Mouse (Mus musculus) small intestine, adult 2 months (tissue): Measurements from ENCODE around the gene Tnfaip8l1. TPM values are rescaled to one million over a fixed set of nuclear protein-coding genes. Genes with fewer than 3 reads are reported as not detected.

Source experiments
- H3K27ac ChIP-seq: fragments of 200-500 bp; 2 replicates; pipeline ENCODE4 v1.5.1; 2012; ENCODE audit warnings: low read depth, low read length, control low read depth, inconsistent platforms; ENCODE audit not compliant: insufficient read depth
- H3K27me3 ChIP-seq: fragments of 200-500 bp; 2 replicates; pipeline ENCODE4 v1.6.1; 2012; ENCODE audit warnings: mild to moderate bottlenecking, moderate library complexity, low read length, inconsistent platforms; ENCODE audit not compliant: control insufficient read depth, insufficient read depth
- H3K36me3 ChIP-seq: fragments of 200-500 bp; 2 replicates; pipeline ENCODE4 v1.6.1; 2012; ENCODE audit warnings: mild to moderate bottlenecking, low read length, control low read depth, inconsistent platforms; ENCODE audit not compliant: control insufficient read depth, insufficient read depth
- H3K4me1 ChIP-seq: fragments of 200-500 bp; 2 replicates; pipeline ENCODE4 v1.6.1; 2012; ENCODE audit warnings: low read length, inconsistent platforms, mixed read lengths; ENCODE audit not compliant: control insufficient read depth, insufficient read depth, insufficient read length
- H3K4me3 ChIP-seq: fragments of 200-500 bp; 2 replicates; pipeline ENCODE4 v1.5.1; 2012; ENCODE audit warnings: low read depth, mild to moderate bottlenecking, control low read depth, inconsistent platforms, low read length, moderate library complexity
- CTCF ChIP-seq: fragments of 200-500 bp; IDR thresholded peaks from 2 replicates; pipeline ENCODE4 v1.5.1; 2012; ENCODE audit warnings: low read depth, mild to moderate bottlenecking, control low read depth, inconsistent platforms, low read length, moderate library complexity, mixed read lengths; ENCODE audit not compliant: insufficient replicate concordance, insufficient read length; ENCODE audit errors: extremely low read depth
- POLR2A ChIP-seq: fragments of 200-500 bp; IDR thresholded peaks from 2 replicates; pipeline ENCODE4 v1.6.1; 2012; ENCODE audit warnings: low read depth, mild to moderate bottlenecking, control low read depth, inconsistent platforms, low read length, moderate library complexity
- WGBS: fragments of 180-500 bp; shearing (Covaris S2); methylation state at CpG from one replicate; pipeline ENCODE4 v1.1.7; 2018; 5-methylcytosine and 5-hydroxymethylcytosine counted together
- polyA plus RNA-seq: library from polyadenylated mRNA; depleted of rRNA; stranded (reverse); fragments of >200 nt; gene quantifications from 2 replicates; pipeline ENCODE4 v1.2.3, GENCODE M21; 2012

The Tnfaip8l1 gene
- polyA plus RNA-seq, 1 experiment: 10.3 TPM

- Histone ChIP-seq H3K36me3 (no peaks in the 10 kb centered on the region), H3K27me3 (no peaks in the 10 kb centered on the region), H3K4me1 (peaks cover 14% of the 10 kb centered on the region), H3K4me3 (no peak overlapping the region), H3K27ac (no peak overlapping the region)
- WGBS: 38% methylated on average over 7 of the region's 7 CpGs
- peak; percentile 89; the same call in 1 of the 2 replicates for TF ChIP-seq CTCF
- no peak for TF ChIP-seq POLR2A
Measured at GRCm38 (mm10) chr17:56131814-56132213, 30.5 kb upstream of the Tnfaip8l1 start.

GRCm38 (mm10) chr17:56132661-56133060 is 29.6 kb upstream of the Tnfaip8l1 start:
- Histone ChIP-seq H3K36me3 (no peaks in the 10 kb centered on the region), H3K27me3 (no peaks in the 10 kb centered on the region), H3K27ac (no peak overlapping the region), H3K4me3 (no peak overlapping the region), H3K4me1 (peaks cover 14% of the 10 kb centered on the region)
- TF ChIP-seq POLR2A (no peak), CTCF (peak; percentile 87)
- WGBS: 4% methylated on average over 14 of the region's 14 CpGs

GRCm38 (mm10) chr17:56133457-56134363 is 28.6 kb upstream of the Tnfaip8l1 start:
- Histone ChIP-seq H3K4me3 (peak overlapping the region; percentile 67), H3K36me3 (no peaks in the 10 kb centered on the region), H3K27ac (peak overlapping the region; percentile 98), H3K27me3 (no peaks in the 10 kb centered on the region), H3K4me1 (peaks cover 14% of the 10 kb centered on the region)
- no peak; the same call in 1 of the 2 replicates for TF ChIP-seq CTCF
- TF ChIP-seq POLR2A: peak; percentile 64
- 8% methylated on average over 21 of the region's 21 CpGs for WGBS

GRCm38 (mm10) chr17:56134463-56134971 is 27.8 kb upstream of the Tnfaip8l1 start:
- Histone ChIP-seq H3K4me3 (peak overlapping the region; percentile 67), H3K4me1 (peaks cover 16% of the 10 kb centered on the region), H3K36me3 (no peaks in the 10 kb centered on the region), H3K27me3 (peaks cover 4% of the 10 kb centered on the region), H3K27ac (peak overlapping the region; percentile 98)
- TF ChIP-seq POLR2A (no peak), CTCF (peak; percentile 97)
- WGBS: under 1% methylated on average over 27 of the region's 27 CpGs

- TF ChIP-seq POLR2A: no peak
- no peak for TF ChIP-seq CTCF
- H3K27ac ChIP-seq: no peak overlapping the region
- 88% methylated on average over 7 of the region's 7 CpGs for WGBS
- H3K4me3 ChIP-seq: no peak overlapping the region
- no peaks in the 10 kb centered on the region for H3K36me3 ChIP-seq
- H3K4me1 ChIP-seq: peaks cover 22% of the 10 kb centered on the region
- peaks cover 23% of the 10 kb centered on the region for H3K27me3 ChIP-seq
Measured at GRCm38 (mm10) chr17:56136558-56136957, 25.7 kb upstream of the Tnfaip8l1 start.

- Histone ChIP-seq H3K27me3 (peaks cover 34% of the 10 kb centered on the region), H3K36me3 (no peaks in the 10 kb centered on the region), H3K27ac (no peak overlapping the region), H3K4me3 (0 out of 2 replicates have a peak overlapping the region, but pooled peaks have one; percentile 8), H3K4me1 (peaks cover 24% of the 10 kb centered on the region)
- TF ChIP-seq CTCF: no peak
- TF ChIP-seq POLR2A: no peak
- 41% methylated on average over 25 of the region's 25 CpGs for WGBS
Measured at GRCm38 (mm10) chr17:56137839-56138613, 24.3 kb upstream of the Tnfaip8l1 start.

GRCm38 (mm10) chr17:56139355-56139754 is 22.9 kb upstream of the Tnfaip8l1 start:
- TF ChIP-seq CTCF (no peak), POLR2A (no peak)
- H3K27me3 ChIP-seq: peaks cover 44% of the 10 kb centered on the region
- H3K27ac ChIP-seq: no peak overlapping the region
- no peaks in the 10 kb centered on the region for H3K36me3 ChIP-seq
- 21% methylated on average over 21 of the region's 21 CpGs for WGBS
- peak overlapping the region; percentile 81 for H3K4me3 ChIP-seq
- peaks cover 19% of the 10 kb centered on the region for H3K4me1 ChIP-seq
